In the genomic region with DNA sequence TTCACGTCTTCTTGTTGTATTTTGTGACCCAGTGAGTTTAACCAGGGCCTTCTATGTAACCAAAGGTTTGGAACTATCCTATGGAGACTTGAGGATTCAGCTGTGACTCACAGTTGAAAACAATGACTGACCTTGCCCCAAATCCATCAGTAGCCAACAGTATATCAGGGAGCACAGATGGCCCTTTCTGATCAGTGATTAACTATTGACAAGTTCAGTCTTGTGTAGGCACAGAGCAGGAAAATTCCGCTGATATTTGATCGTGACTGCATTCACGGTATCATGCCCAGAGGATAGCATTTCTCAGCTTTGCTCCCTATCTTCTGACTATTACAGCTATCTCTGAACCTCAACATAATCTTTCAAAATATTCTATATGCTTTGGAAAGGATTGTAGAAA, we compare ENCODE assay signal across 16 mouse cellular contexts.
"Had no signal": no experiment of that assay in that cellular context is flagged by ENCODE, and none has a peak within 500 bp of the region (broad histone marks: within the 10 kb centered on the region; RNA-seq: fewer than 3 reads in every experiment).

No protein-coding gene starts in this region.

- H3K27ac ChIP-seq: midbrain, embryonic 13.5 days; midbrain, embryonic 15.5 days; neural tube, embryonic 12.5 days had no signal

- DNase-seq: lung, adult 18-20 months; lung, embryonic 14.5 days; lung, postnatal 10 days; lung, postnatal 4 days; retina, postnatal 1 day; right cerebral cortex, adult 18-20 months; right cerebral cortex, postnatal 25 days; right cerebral cortex, postnatal 4 days; spleen, adult 18-20 months; thymus, adult 18-20 months; thymus, postnatal 14 days; thymus, postnatal 36 days had no signal

- H3K4me1 ChIP-seq: midbrain, embryonic 13.5 days; midbrain, embryonic 15.5 days; neural tube, embryonic 12.5 days had no signal

- H3K36me3 ChIP-seq: midbrain, embryonic 13.5 days; midbrain, embryonic 15.5 days; neural tube, embryonic 12.5 days had no signal

- H3K9me3 ChIP-seq: midbrain, embryonic 13.5 days; midbrain, embryonic 15.5 days; neural tube, embryonic 12.5 days had no signal

- H3K27me3 ChIP-seq: midbrain, embryonic 13.5 days; midbrain, embryonic 15.5 days; neural tube, embryonic 12.5 days had no signal

- ATAC-seq: midbrain, embryonic 13.5 days; midbrain, embryonic 15.5 days had no signal

- H3K4me3 ChIP-seq: midbrain, embryonic 13.5 days; midbrain, embryonic 15.5 days; neural tube, embryonic 12.5 days had no signal

- H3K4me2 ChIP-seq: lung, embryonic 14.5 days; midbrain, embryonic 11.5 days; midbrain, embryonic 13.5 days; midbrain, embryonic 15.5 days; neural tube, embryonic 12.5 days had no signal

- H3K9ac ChIP-seq: lung, embryonic 14.5 days; midbrain, embryonic 13.5 days; midbrain, embryonic 15.5 days; neural tube, embryonic 12.5 days had no signal
